Mouse (Mus musculus) G1E (cell line): ENCODE results near the gene Epor. TPM values are rescaled to one million over a fixed set of nuclear protein-coding genes. Genes with fewer than 3 reads are reported as not detected.
A peak's percentile ranks its signal among the peaks of the same experiment; 100 is the strongest.

Experiments
- ATAC-seq: 2 replicates; pipeline ENCODE4 v1.8.0; 2016; ENCODE audit warnings: mild to moderate bottlenecking; ENCODE audit not compliant: insufficient number of reproducible peaks, poor library complexity, low FRiP score, severe bottlenecking; ENCODE audit errors: extremely low read depth
- DNase-seq: peaks from one replicate; pipeline ENCODE4 v3.0.0; 2012; ENCODE audit warnings: low spot score
- H3K27me3 ChIP-seq: 2 replicates; pipeline ENCODE4 v1.6.1; 2012; ENCODE audit warnings: mild to moderate bottlenecking, low read length, inconsistent platforms; ENCODE audit not compliant: insufficient read depth
- H3K36me3 ChIP-seq: replicated peaks from 2 replicates; pipeline ENCODE3; 2012; ENCODE audit warnings: mild to moderate bottlenecking, inconsistent platforms
- H3K4me1 ChIP-seq: 2 replicates; pipeline ENCODE4 v1.6.1; 2012; ENCODE audit warnings: low read depth, low read length, inconsistent platforms, mixed read lengths; ENCODE audit not compliant: insufficient read depth
- H3K4me3 ChIP-seq: 2 replicates; pipeline ENCODE4 v1.5.1; 2012; ENCODE audit warnings: low read depth, mild to moderate bottlenecking, inconsistent platforms, low read length, moderate library complexity, mixed read lengths
- H3K9me3 ChIP-seq: replicated peaks from 2 replicates; pipeline ENCODE4 v1.6.1; 2012; ENCODE audit warnings: inconsistent platforms
- CTCF ChIP-seq: IDR thresholded peaks from 2 replicates; pipeline ENCODE4 v1.5.1; 2012; ENCODE audit warnings: low read depth, low read length, inconsistent platforms, mixed read lengths
- GATA1 ChIP-seq: IDR thresholded peaks from 2 replicates; pipeline ENCODE4 v1.6.1; 2012; ENCODE audit warnings: borderline replicate concordance, low read length, inconsistent platforms, mixed read lengths
- GATA2 ChIP-seq: IDR thresholded peaks from 2 replicates; pipeline ENCODE4 v1.6.1; 2012; ENCODE audit warnings: low read depth, low read length, inconsistent platforms, borderline replicate concordance
- POLR2AphosphoS5 ChIP-seq: IDR thresholded peaks from 2 replicates; pipeline ENCODE4 v1.6.1; 2012; ENCODE audit warnings: low read depth, low read length, inconsistent platforms; ENCODE audit not compliant: insufficient replicate concordance
- TAL1 ChIP-seq: conservative IDR thresholded peaks from 2 replicates; pipeline ENCODE4 v1.6.1; 2012; ENCODE audit warnings: low read depth, low read length, inconsistent platforms, mixed read lengths
- polyA plus RNA-seq: library from polyadenylated mRNA; stranded (reverse); fragments of >175 nt; gene quantifications from 2 replicates; pipeline ENCODE4 v1.2.3, GENCODE M21; 2012
- total RNA-seq, 2 experiments: library from RNA; stranded (forward) in 1 of 2; stranded (reverse) in 1 of 2; fragments of 200-1000 nt in 1 of 2; fragments of >200 nt in 1 of 2; fragmentation: Nextera tagmentation in 1 of 2; gene quantifications; 2 replicates each; pipeline ENCODE4 v1.2.3; 2014 to 2017

Epor gene
- total RNA-seq (2014; fragmentation: Nextera tagmentation): 35.5 and 49.7 TPM in 2 replicates
- 14.4 and 21.9 TPM in 2 replicates for total RNA-seq (2017)
- 125 and 135 TPM in 2 replicates for polyA plus RNA-seq

- TF ChIP-seq GATA1 (no peak), GATA2 (no peak), TAL1 (no peak; the same call in 1 of the 2 replicates), POLR2AphosphoS5 (no peak), CTCF (no peak)
- ATAC-seq (peak; percentile 47), DNase-seq (peak; percentile 71)
- H3K4me1 ChIP-seq: peaks cover 59% of the 10 kb centered on the region
- H3K4me3 ChIP-seq: peak within 1 kb of the TSS; percentile 76
- no peaks in the 10 kb centered on the region for H3K27me3 ChIP-seq
- no peaks in the 10 kb centered on the region for H3K9me3 ChIP-seq
- H3K36me3 ChIP-seq: peaks cover 34% of the 10 kb centered on the region
Measured at GRCm38 (mm10) chr9:21963417-21963816, at the start of gene Epor. Gene Epor (minus strand): TSS chr9:21963506.

GRCm38 (mm10) chr9:22012731-22013130 lies 49.4 kb upstream of the Epor start:
- no peak for DNase-seq
- no peak for TF ChIP-seq CTCF
- TF ChIP-seq POLR2AphosphoS5: no peak
- no peak for TF ChIP-seq GATA1
- no peak for TF ChIP-seq GATA2
- TF ChIP-seq TAL1: no peak
- H3K4me3 ChIP-seq: no peak overlapping the region; the same call in 1 of the 2 replicates
- H3K27me3 ChIP-seq: no peaks in the 10 kb centered on the region
- H3K36me3 ChIP-seq: peaks cover 77% of the 10 kb centered on the region
- H3K4me1 ChIP-seq: peaks cover 43% of the 10 kb centered on the region
- no peaks in the 10 kb centered on the region for H3K9me3 ChIP-seq
- no peak for ATAC-seq

- H3K9me3 ChIP-seq: no peaks in the 10 kb centered on the region
- ATAC-seq (no peak), DNase-seq (no peak)
- TF ChIP-seq GATA1 (no peak), CTCF (no peak), TAL1 (no peak)
- H3K36me3 ChIP-seq: peaks cover 94% of the 10 kb centered on the region
- peaks cover 45% of the 10 kb centered on the region for H3K4me1 ChIP-seq
- no peaks in the 10 kb centered on the region for H3K27me3 ChIP-seq
- H3K4me3 ChIP-seq: no peak overlapping the region
Measured at GRCm38 (mm10) chr9:22011055-22011454, 47.7 kb upstream of the Epor start.

- Histone ChIP-seq H3K27me3 (peaks cover under 1% of the 10 kb centered on the region; the same call in 1 of the 2 replicates), H3K9me3 (no peaks in the 10 kb centered on the region), H3K4me3 (peak overlapping the region; percentile 79; the same call in 1 of the 2 replicates), H3K4me1 (peaks cover 46% of the 10 kb centered on the region), H3K36me3 (peaks cover 61% of the 10 kb centered on the region)
- DNase-seq (no peak), ATAC-seq (no peak)
- no peak for TF ChIP-seq GATA2
- no peak for TF ChIP-seq GATA1
- TF ChIP-seq TAL1: no peak
Measured at GRCm38 (mm10) chr9:22004546-22004945, 41.2 kb upstream of the Epor start.

- Histone ChIP-seq H3K4me3 (peak overlapping the region; percentile 79), H3K36me3 (peaks cover 47% of the 10 kb centered on the region), H3K4me1 (peaks cover 44% of the 10 kb centered on the region), H3K27me3 (peaks cover 12% of the 10 kb centered on the region), H3K9me3 (no peaks in the 10 kb centered on the region)
- no peak for TF ChIP-seq POLR2AphosphoS5
- no peak for TF ChIP-seq GATA1
- TF ChIP-seq GATA2: no peak
- ATAC-seq (peak; percentile 16; the same call in 1 of the 2 replicates), DNase-seq (peak; percentile 54)
Measured at GRCm38 (mm10) chr9:22003163-22003554, 39.9 kb upstream of the Epor start.

GRCm38 (mm10) chr9:22002194-22003162 lies 39.2 kb upstream of the Epor start, which contains the start of the genes Ccdc151 and Prkcsh:
Gene Ccdc151 (minus strand): TSS chr9:22002634.
Gene Prkcsh (plus strand): TSS chr9:22002806.
- H3K9me3 ChIP-seq: no peaks in the 10 kb centered on the region
- peaks cover 40% of the 10 kb centered on the region for H3K36me3 ChIP-seq
- peak within 1 kb of the TSS; percentile 79 for H3K4me3 ChIP-seq
- DNase-seq (peak; percentile 99), ATAC-seq (peak; percentile 93)
- H3K27me3 ChIP-seq: peaks cover 17% of the 10 kb centered on the region
- H3K4me1 ChIP-seq: peaks cover 44% of the 10 kb centered on the region
- TF ChIP-seq CTCF (no peak), GATA2 (no peak), GATA1 (no peak), POLR2AphosphoS5 (no peak), TAL1 (no peak)
